Comparison of ENCODE assay signal across 8 mouse cellular contexts in genomic region chr5:135011809-135012613, GRCm38 (mm10). TPM values are rescaled to one million over a fixed set of nuclear protein-coding genes. Genes with fewer than 3 reads are reported as not detected.
A peak's percentile ranks its signal among the peaks of the same experiment; 100 is the strongest.
DNase-seq lines count a peak whose midpoint lies in the region; ATAC-seq and TF ChIP-seq lines count a peak whose summit lies in the region.

No protein-coding gene starts in this region.

- no peak overlapping the region for H3K27ac ChIP-seq in heart, embryonic 11.5 days (ENCODE audit: low read depth, low read length)
- H3K27ac ChIP-seq in hindbrain, embryonic 16.5 days (ENCODE audit: low read depth, low read length), result no peak overlapping the region
- H3K27ac ChIP-seq in midbrain, embryonic 14.5 days (replicated peaks; ENCODE audit: low read depth, low read length), result no peak overlapping the region
- H3K27ac ChIP-seq in layer of hippocampus, adult 2 months, result no peak overlapping the region

- peak overlapping the region; percentile 47 for H3K4me2 ChIP-seq in heart, embryonic 11.5 days
- peak overlapping the region; percentile 20 for H3K4me2 ChIP-seq in hindbrain, embryonic 16.5 days (ENCODE audit: low read length)
- peak overlapping the region; percentile 22 for H3K4me2 ChIP-seq in midbrain, embryonic 14.5 days (ENCODE audit: low read length)

- 26% methylated on average over 26 of the region's 26 CpGs for WGBS in heart, embryonic 11.5 days (ENCODE audit: insufficient replicate concordance)
- 21% methylated on average over 26 of the region's 26 CpGs for whole genome bisulfite sequencing in hindbrain, embryonic 16.5 days
- WGBS in midbrain, embryonic 14.5 days, result 25% methylated on average over 26 of the region's 26 CpGs

- TF ChIP-seq CTCF in layer of hippocampus, adult 2 months (conservative IDR thresholded peaks at IDR 0.05), result no peak

- H3K27me3 ChIP-seq in heart, embryonic 11.5 days (ENCODE audit: control insufficient read depth, insufficient read depth, low read length), result no peaks in the 10 kb centered on the region
- H3K27me3 ChIP-seq in hindbrain, embryonic 16.5 days (replicated peaks; ENCODE audit: control insufficient read depth, insufficient read depth, low read length), result no peaks in the 10 kb centered on the region
- no peaks in the 10 kb centered on the region for H3K27me3 ChIP-seq in midbrain, embryonic 14.5 days (ENCODE audit: control insufficient read depth, insufficient read depth, low read length)

- ATAC-seq in heart, embryonic 11.5 days (replicated peaks; ENCODE audit: insufficient number of reproducible peaks, low FRiP score, low TSS enrichment), result no peak
- ATAC-seq in hindbrain, embryonic 16.5 days, result no peak
- ATAC-seq in midbrain, embryonic 14.5 days (ENCODE audit: low FRiP score, low TSS enrichment), result no peak

- intact Hi-C loops in heart, postnatal 14 days (cut with DNase I), result loop anchor here (10.0 kb wide), 1 partner anchor 93 kb away; no protein-coding TSS in a partner anchor

- H3K4me3 ChIP-seq in heart, embryonic 11.5 days (ENCODE audit: low read depth, low read length), result peak overlapping the region; percentile 17; the same call in 1 of the 2 replicates
- H3K4me3 ChIP-seq in hindbrain, embryonic 16.5 days (ENCODE audit: low read length), result no peak overlapping the region
- H3K4me3 ChIP-seq in midbrain, embryonic 14.5 days (replicated peaks; ENCODE audit: low read depth, low read length), result no peak overlapping the region
- H3K4me3 ChIP-seq in layer of hippocampus, adult 2 months, result no peak overlapping the region

- H3K9me3 ChIP-seq in heart, embryonic 11.5 days (replicated peaks; ENCODE audit: control insufficient read depth, low read length), result no peaks in the 10 kb centered on the region
- no peaks in the 10 kb centered on the region for H3K9me3 ChIP-seq in hindbrain, embryonic 16.5 days (ENCODE audit: control insufficient read depth, low read length)
- H3K9me3 ChIP-seq in midbrain, embryonic 14.5 days (ENCODE audit: control insufficient read depth, low read length), result no peaks in the 10 kb centered on the region

- H3K9ac ChIP-seq in heart, embryonic 11.5 days (ENCODE audit: low read depth, low read length), result peak overlapping the region; percentile 4
- H3K9ac ChIP-seq in hindbrain, embryonic 16.5 days (ENCODE audit: low read depth, low read length), result peak overlapping the region; percentile 34; the same call in 1 of the 2 replicates
- no peak overlapping the region for H3K9ac ChIP-seq in midbrain, embryonic 14.5 days (replicated peaks; ENCODE audit: low read length)

- H3K36me3 ChIP-seq in heart, embryonic 11.5 days (ENCODE audit: control insufficient read depth, insufficient read depth, low read length), result no peaks in the 10 kb centered on the region
- no peaks in the 10 kb centered on the region for H3K36me3 ChIP-seq in hindbrain, embryonic 16.5 days (ENCODE audit: control insufficient read depth, insufficient read depth, low read length)
- no peaks in the 10 kb centered on the region for H3K36me3 ChIP-seq in midbrain, embryonic 14.5 days (ENCODE audit: control insufficient read depth, insufficient read depth, low read length)

- peaks cover 19% of the 10 kb centered on the region for H3K4me1 ChIP-seq in heart, embryonic 11.5 days (ENCODE audit: control insufficient read depth, insufficient read depth, low read length)
- H3K4me1 ChIP-seq in hindbrain, embryonic 16.5 days (ENCODE audit: control insufficient read depth, insufficient read depth, low read depth, low read length), result peaks cover 18% of the 10 kb centered on the region
- H3K4me1 ChIP-seq in midbrain, embryonic 14.5 days (ENCODE audit: control insufficient read depth, insufficient read depth, low read length), result peaks cover 14% of the 10 kb centered on the region

- DNase-seq in heart, postnatal 14 days, result no peak
- DNase-seq in embryo, embryonic 9.5 days (ENCODE audit: extremely low spot score), result peak; percentile 48
- DNase-seq in midbrain, embryonic 14.5 days, result no peak
- DNase-seq in c-Kit-positive CD71-positive TER-119-positive erythroid progenitor cells, embryonic 14.5 days (ENCODE audit: low spot score), result no peak
- DNase-seq in layer of hippocampus, adult 2 months (ENCODE audit: low spot score in 2 of 2), result no peak
- no peak for DNase-seq in cerebellum, adult 9-10 months

RNA-seq across cellular contexts. Expression of gene Abhd11, which starts 3.1 kb away (rescaled TPM):
- polyA plus RNA-seq in heart, embryonic 11.5 days (2014; fragmentation: Nextera tagmentation; extraction: Ambion mirVana), result 58.2 and 59.9 TPM in 2 replicates
- total RNA-seq in heart, postnatal 14 days (2021), result 10 to 100 TPM; 61.4 to 65.0 TPM
- polyA plus RNA-seq in hindbrain, embryonic 16.5 days (2015; fragmentation: Nextera tagmentation; extraction: Ambion mirVana), result 73.3 and 82.1 TPM in 2 replicates
- 58.0 and 81.5 TPM in 2 replicates for polyA plus RNA-seq in midbrain, embryonic 14.5 days (2014; fragmentation: Nextera tagmentation; extraction: Ambion mirVana)
- 10 to 100 TPM; 30.0 to 32.7 TPM for total RNA-seq in layer of hippocampus, adult 2 months (2021)

RNA-seq across cellular contexts. Expression of gene Stx1a, which starts 11.3 kb away (rescaled TPM):
- polyA plus RNA-seq in heart, embryonic 11.5 days (2014; fragmentation: Nextera tagmentation; extraction: Ambion mirVana), result 10.4 and 13.4 TPM in 2 replicates
- total RNA-seq in heart, postnatal 14 days (2021), result 1 to 10 TPM; 2.6 to 4.3 TPM
- polyA plus RNA-seq in hindbrain, embryonic 16.5 days (2015; fragmentation: Nextera tagmentation; extraction: Ambion mirVana), result 147 and 162 TPM in 2 replicates
- polyA plus RNA-seq in midbrain, embryonic 14.5 days (2014; fragmentation: Nextera tagmentation; extraction: Ambion mirVana), result 106 and 137 TPM in 2 replicates
- total RNA-seq in layer of hippocampus, adult 2 months (2021), result 10 to 100 TPM; 92.3 to 97.6 TPM

RNA-seq across cellular contexts. Expression of gene Cldn3, which starts 26.0 kb away (rescaled TPM):
- 1.2 and 1.5 TPM in 2 replicates for polyA plus RNA-seq in heart, embryonic 11.5 days (2014; fragmentation: Nextera tagmentation; extraction: Ambion mirVana)
- total RNA-seq in heart, postnatal 14 days (2021), result 1 to 10 TPM in 1 of 2 experiments, under 1 TPM in 1; 0.22 to 1.4 TPM
- polyA plus RNA-seq in hindbrain, embryonic 16.5 days (2015; fragmentation: Nextera tagmentation; extraction: Ambion mirVana), result 4.2 and 4.6 TPM in 2 replicates
- polyA plus RNA-seq in midbrain, embryonic 14.5 days (2014; fragmentation: Nextera tagmentation; extraction: Ambion mirVana), result 0.81 and 1.3 TPM in 2 replicates
- under 1 TPM in 1 of 2 experiments, not detected in 1; 0.37 TPM for total RNA-seq in layer of hippocampus, adult 2 months (2021)

RNA-seq across cellular contexts. Expression of gene Dnajc30, which starts 52.0 kb away (rescaled TPM):
- 29.2 and 30.9 TPM in 2 replicates for polyA plus RNA-seq in heart, embryonic 11.5 days (2014; fragmentation: Nextera tagmentation; extraction: Ambion mirVana)
- 10 to 100 TPM; 25.9 to 26.2 TPM for total RNA-seq in heart, postnatal 14 days (2021)
- 44.0 and 45.3 TPM in 2 replicates for polyA plus RNA-seq in hindbrain, embryonic 16.5 days (2015; fragmentation: Nextera tagmentation; extraction: Ambion mirVana)
- polyA plus RNA-seq in midbrain, embryonic 14.5 days (2014; fragmentation: Nextera tagmentation; extraction: Ambion mirVana), result 47.3 and 49.3 TPM in 2 replicates
- total RNA-seq in layer of hippocampus, adult 2 months (2021), result 10 to 100 TPM; 39.1 to 43.1 TPM

RNA-seq across cellular contexts. Expression of gene Bud23, which starts 52.7 kb away (rescaled TPM):
- polyA plus RNA-seq in heart, embryonic 11.5 days (2014; fragmentation: Nextera tagmentation; extraction: Ambion mirVana), result 74.8 and 78.3 TPM in 2 replicates
- total RNA-seq in heart, postnatal 14 days (2021), result 10 to 100 TPM; 24.9 to 26.8 TPM
- 77.0 and 81.1 TPM in 2 replicates for polyA plus RNA-seq in hindbrain, embryonic 16.5 days (2015; fragmentation: Nextera tagmentation; extraction: Ambion mirVana)
- polyA plus RNA-seq in midbrain, embryonic 14.5 days (2014; fragmentation: Nextera tagmentation; extraction: Ambion mirVana), result 63.8 and 71.7 TPM in 2 replicates
- total RNA-seq in layer of hippocampus, adult 2 months (2021), result 10 to 100 TPM; 49.9 to 53.4 TPM
